Mouse (Mus musculus) testis, adult 2 months (tissue): ENCODE data around the gene Ccdc106.

Experiments used
- CTCF ChIP-seq: fragments of 200-500 bp; IDR thresholded peaks from 2 replicates; pipeline ENCODE4 v1.5.1; 2012; ENCODE audit warnings: low read depth, mild to moderate bottlenecking, inconsistent platforms, low read length, moderate library complexity; ENCODE audit not compliant: control insufficient read depth, insufficient read depth, insufficient replicate concordance
- POLR2A ChIP-seq: fragments of 200-500 bp; IDR thresholded peaks from 2 replicates; pipeline ENCODE4 v1.6.1; 2012; ENCODE audit warnings: low read depth, mild to moderate bottlenecking, inconsistent platforms, low read length, moderate library complexity; ENCODE audit not compliant: control insufficient read depth

DNA sequence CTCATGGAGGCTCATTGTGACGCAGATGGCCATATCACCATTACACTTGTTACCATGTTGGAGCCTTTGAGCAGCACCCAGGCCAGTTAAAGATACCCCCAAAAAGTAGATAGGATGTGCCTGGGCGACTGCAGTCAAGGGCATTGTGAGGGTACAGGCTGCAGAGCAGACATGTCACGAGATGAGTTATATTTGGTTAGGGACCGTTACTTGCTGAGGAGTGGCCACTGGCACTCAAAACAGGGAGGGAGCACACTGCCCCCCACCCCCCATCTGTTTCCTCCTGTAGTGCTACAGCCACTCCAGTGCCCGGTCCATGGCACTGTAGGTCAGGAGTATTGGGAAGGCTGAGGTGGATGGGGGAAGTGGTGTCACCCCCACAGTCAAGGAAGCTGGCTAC lies 78.4 kb downstream of the Ccdc106 start:
- TF ChIP-seq CTCF (no peak), POLR2A (no peak)
